In genomic region chr1:43188893-43189292, GRCm38 (mm10) we compare ENCODE assay signal across 6 mouse cellular contexts. TPM values are rescaled to one million over a fixed set of nuclear protein-coding genes. Genes with fewer than 3 reads are reported as not detected.
DNase-seq lines count a peak whose midpoint lies in the region; ATAC-seq and TF ChIP-seq lines count a peak whose summit lies in the region.
"Not testable (repeated sequence)": the region's sequence is repeated elsewhere in the genome, so short reads cannot be mapped to it uniquely, and the experiment has no call there.

No protein-coding gene starts in this region.

- 0 out of 2 replicates have a peak overlapping the region, but pooled peaks have one; percentile 30 for H3K27ac ChIP-seq in heart, postnatal 0 days (ENCODE audit: low read depth)

- DNase-seq in G1E (ENCODE audit: low spot score); heart, postnatal 0 days (ENCODE audit: low spot score): not testable (repeated sequence)
- DNase-seq in NIH3T3 (ENCODE audit: low read depth): peak; percentile 50
- peak; percentile 5 for DNase-seq in c-Kit-positive CD71-positive TER-119-negative erythroid progenitor cells, embryonic 14.5 days (ENCODE audit: low read depth)

- ATAC-seq in G1E (ENCODE audit: extremely low read depth, insufficient number of reproducible peaks, low FRiP score, poor library complexity, severe bottlenecking): peak; percentile 40; the same call in 1 of the 2 replicates
- 0 out of 2 replicates have a peak, but pooled peaks have one; percentile 57 for ATAC-seq in erythroid progenitor cell, adult 5-6 weeks (replicated peaks; ENCODE audit: low FRiP score, poor library complexity, severe bottlenecking)
- ATAC-seq in heart, postnatal 0 days (ENCODE audit: insufficient read depth, low read depth): not testable (repeated sequence)
- 0 out of 2 replicates have a peak, but pooled peaks have one; percentile 57 for ATAC-seq in megakaryocyte-erythroid progenitor cell, adult 5-6 weeks (replicated peaks; ENCODE audit: low FRiP score, low TSS enrichment, poor library complexity, severe bottlenecking)

- not testable (repeated sequence) for TF ChIP-seq EP300 in heart, postnatal 0 days (IDR thresholded peaks at IDR 0.05; ENCODE audit: low read depth)

- not testable (repeated sequence) for H3K4me3 ChIP-seq in G1E (ENCODE audit: low read depth, low read length); heart, postnatal 0 days (ENCODE audit: low read depth, low read length)

- H3K9ac ChIP-seq in heart, postnatal 0 days (replicated peaks; ENCODE audit: low read depth, low read length): not testable (repeated sequence)

- peaks cover 14% of the 10 kb centered on the region; the same call in 1 of the 2 replicates for H3K27me3 ChIP-seq in G1E (ENCODE audit: insufficient read depth, low read length)
- H3K27me3 ChIP-seq in heart, postnatal 0 days (ENCODE audit: control insufficient read depth, insufficient read depth, low read length): not testable (repeated sequence)

- not testable (repeated sequence) for H3K36me3 ChIP-seq in G1E (replicated peaks)
- peaks cover 10% of the 10 kb centered on the region; the same call in 1 of the 2 replicates for H3K36me3 ChIP-seq in heart, postnatal 0 days (replicated peaks; ENCODE audit: control insufficient read depth, insufficient read depth, low read length)

- not testable (repeated sequence) for H3K9me3 ChIP-seq in G1E (replicated peaks); heart, postnatal 0 days (replicated peaks; ENCODE audit: control insufficient read depth, low read length)

- not testable (repeated sequence) for H3K4me1 ChIP-seq in G1E (ENCODE audit: insufficient read depth, low read depth, low read length)
- peaks cover 26% of the 10 kb centered on the region for H3K4me1 ChIP-seq in heart, postnatal 0 days (ENCODE audit: control insufficient read depth, insufficient read depth)

- not testable (repeated sequence) for TF ChIP-seq CTCF in G1E (IDR thresholded peaks at IDR 0.05; ENCODE audit: low read depth, low read length); heart, postnatal 0 days (IDR thresholded peaks at IDR 0.05; ENCODE audit: low read depth)

- H3K4me2 ChIP-seq in heart, postnatal 0 days (ENCODE audit: low read depth, low read length): peak overlapping the region; percentile 42

- 68% methylated on average over 11 of the region's 16 CpGs for WGBS in heart, postnatal 0 days

RNA-seq across cellular contexts. Expression of gene Fhl2, which starts 7.9 kb away (rescaled TPM):
- total RNA-seq in G1E (2014; fragmentation: Nextera tagmentation): not detected in 2 replicates
- total RNA-seq in G1E (2017): 0.22 and 0.23 TPM in 2 replicates
- not detected in 2 replicates for polyA plus RNA-seq in G1E (2012)
- total RNA-seq in erythroid progenitor cell, adult 5-6 weeks (2015; ENCODE audit: low replicate concordance): 1.7 TPM in 1 of 2 replicates, not detected in the other
- 0.39 TPM in 1 of 2 replicates, not detected in the other for total RNA-seq in erythroid progenitor cell, adult 5-6 weeks (2017; ENCODE audit: low replicate concordance)
- total RNA-seq in heart, postnatal 0 days (2014; rRNA removed; ENCODE audit: low replicate concordance): 2,555 and 2,942 TPM in 2 replicates
- polyA plus RNA-seq in heart, postnatal 0 days (2015; fragmentation: Nextera tagmentation; extraction: Ambion mirVana): 974 and 1,129 TPM in 2 replicates
- total RNA-seq in megakaryocyte-erythroid progenitor cell, adult 5-6 weeks (2014; fragmentation: Nextera tagmentation): not detected in 2 replicates
- total RNA-seq in megakaryocyte-erythroid progenitor cell, adult 5-6 weeks (2017): not detected in 2 replicates

Comparison
In these comparisons a context has a peak if more than half of its experiments do, and no peak if none do; other contexts are left out.
1. RNA of gene Fhl2, which starts 7.9 kb away (total RNA-seq): 2,555 to 2,942 TPM in heart, postnatal 0 days; 0.39 to 1.7 TPM in erythroid progenitor cell, adult 5-6 weeks, 0.22 to 0.23 TPM in G1E and not detected in megakaryocyte-erythroid progenitor cell, adult 5-6 weeks; every median in the first group is over 100 times any median in the second.